ENCODE assay signal across 10 mouse cellular contexts in the genomic region with DNA sequence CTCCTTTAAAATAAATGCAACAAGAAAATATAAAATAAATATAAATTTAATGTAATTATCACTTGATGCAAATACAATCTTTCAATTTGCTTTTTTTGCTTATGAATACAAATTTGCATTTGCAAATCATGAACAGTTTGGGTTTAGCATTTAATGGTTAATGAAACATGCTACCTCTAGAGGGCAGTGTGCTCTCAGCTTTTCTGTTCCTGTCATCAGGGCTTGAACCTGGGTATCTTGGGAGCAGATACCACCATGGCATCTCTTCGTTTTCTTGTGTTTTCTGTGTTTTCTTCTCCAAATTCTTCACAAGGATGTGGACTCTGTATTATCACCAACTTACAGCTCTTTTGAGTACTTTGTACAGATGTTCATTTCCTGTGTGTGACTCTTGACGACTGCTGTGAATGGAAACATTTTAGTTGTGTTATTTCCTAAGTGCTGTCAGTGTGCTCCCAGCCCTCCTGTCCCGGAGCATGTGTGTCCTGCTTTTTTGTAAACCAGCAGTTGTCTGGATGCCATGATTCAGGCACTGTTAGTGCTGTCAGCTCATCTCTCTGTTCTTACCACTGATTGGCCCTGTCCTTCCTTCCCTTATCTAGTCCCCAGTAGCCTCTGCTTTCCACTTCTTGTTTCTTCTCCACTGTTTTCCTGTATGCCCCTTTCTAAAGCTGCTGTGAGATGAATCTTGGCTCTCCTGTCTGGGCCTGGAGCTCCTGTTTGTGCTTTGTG.
DNase-seq lines count a peak whose midpoint lies in the region; ATAC-seq and TF ChIP-seq lines count a peak whose summit lies in the region.
"Had no signal": no experiment of that assay in that cellular context is flagged by ENCODE, and none has a peak within 500 bp of the region (broad histone marks: within the 10 kb centered on the region; RNA-seq: fewer than 3 reads in every experiment).

No protein-coding gene starts in this region.

- peak; percentile 31 to 67 for DNase-seq in heart, adult 18-20 months
- no peak for DNase-seq in heart, embryonic 10.5 days (ENCODE audit: low spot score)
- no peak for DNase-seq in spleen, adult 2 months (ENCODE audit: low read depth in 1 of 2, low spot score in 2 of 2)
- no peak for DNase-seq in spleen, postnatal 4 days (ENCODE audit: low spot score in 2 of 2)
- peak; percentile 10 for DNase-seq in liver, embryonic 13.5 days
- peak; percentile 40 for DNase-seq in yolk sac, embryonic 10.5 days (ENCODE audit: low spot score)
- DNase-seq in right cerebral cortex, postnatal 4 days: no peak

- no peak overlapping the region for H3K9ac ChIP-seq in liver, embryonic 13.5 days
- H3K9ac ChIP-seq: embryonic facial prominence, embryonic 13.5 days; limb, embryonic 13.5 days had no signal

- no peak for TF ChIP-seq POLR2A in spleen, adult 2 months (IDR thresholded peaks at IDR 0.05; ENCODE audit: low read depth, low read length)

- peak; percentile 12; the same call in 1 of the 2 replicates for TF ChIP-seq CTCF in spleen, adult 2 months (IDR thresholded peaks at IDR 0.05; ENCODE audit: extremely low read depth, insufficient read depth, insufficient read length, insufficient replicate concordance)

- no peak overlapping the region for H3K4me2 ChIP-seq in liver, embryonic 13.5 days
- H3K4me2 ChIP-seq: embryonic facial prominence, embryonic 13.5 days; limb, embryonic 13.5 days had no signal

- no peak overlapping the region for H3K27ac ChIP-seq in heart, embryonic 10.5 days
- H3K27ac ChIP-seq in spleen, adult 2 months (ENCODE audit: insufficient read depth, low read length): no peak overlapping the region
- no peak overlapping the region for H3K27ac ChIP-seq in liver, embryonic 13.5 days
- H3K27ac ChIP-seq: embryonic facial prominence, embryonic 13.5 days; limb, embryonic 13.5 days had no signal

- ATAC-seq in common myeloid progenitor, adult 5-6 weeks (replicated peaks; ENCODE audit: low read depth, poor library complexity, severe bottlenecking): peak; percentile 66; the same call in 1 of the 2 replicates
- ATAC-seq in liver, embryonic 13.5 days (ENCODE audit: low read depth): no peak

- H3K4me3 ChIP-seq in heart, embryonic 10.5 days: no peak overlapping the region
- H3K4me3 ChIP-seq in spleen, adult 2 months (ENCODE audit: extremely low read depth, insufficient read depth, insufficient read length): no peak overlapping the region
- no peak overlapping the region for H3K4me3 ChIP-seq in liver, embryonic 13.5 days (replicated peaks)
- H3K4me3 ChIP-seq: embryonic facial prominence, embryonic 13.5 days; limb, embryonic 13.5 days had no signal

- H3K36me3 ChIP-seq in heart, embryonic 10.5 days: no peaks in the 10 kb centered on the region
- H3K36me3 ChIP-seq in spleen, adult 2 months (ENCODE audit: control insufficient read depth, insufficient read depth, low read length): no peaks in the 10 kb centered on the region
- H3K36me3 ChIP-seq in liver, embryonic 13.5 days: no peaks in the 10 kb centered on the region
- H3K36me3 ChIP-seq: embryonic facial prominence, embryonic 13.5 days; limb, embryonic 13.5 days had no signal

- H3K4me1 ChIP-seq in heart, embryonic 10.5 days: no peaks in the 10 kb centered on the region
- H3K4me1 ChIP-seq in spleen, adult 2 months (ENCODE audit: control insufficient read depth, insufficient read depth, insufficient read length): no peaks in the 10 kb centered on the region
- 0 out of 2 replicates have a peak, but pooled peaks cover 3% of the 10 kb centered on the region for H3K4me1 ChIP-seq in liver, embryonic 13.5 days (replicated peaks)

- H3K27me3 ChIP-seq in heart, embryonic 10.5 days (ENCODE audit: insufficient read depth, poor library complexity, severe bottlenecking): peaks cover 12% of the 10 kb centered on the region
- H3K27me3 ChIP-seq in spleen, adult 2 months (ENCODE audit: control insufficient read depth, insufficient read depth, low read length): no peaks in the 10 kb centered on the region
- no peaks in the 10 kb centered on the region for H3K27me3 ChIP-seq in liver, embryonic 13.5 days
- H3K27me3 ChIP-seq: embryonic facial prominence, embryonic 13.5 days had no signal

- WGBS in heart, embryonic 10.5 days: 27% methylated on average over 3 of the region's 3 CpGs
- 43% methylated on average over 3 of the region's 3 CpGs for WGBS in spleen, adult 2 months
- WGBS in liver, embryonic 13.5 days (ENCODE audit: insufficient replicate concordance): 28% methylated on average over 3 of the region's 3 CpGs

- no peaks in the 10 kb centered on the region for H3K9me3 ChIP-seq in heart, embryonic 10.5 days
- no peaks in the 10 kb centered on the region for H3K9me3 ChIP-seq in liver, embryonic 13.5 days (replicated peaks)
- H3K9me3 ChIP-seq: embryonic facial prominence, embryonic 13.5 days; limb, embryonic 13.5 days had no signal

Comparison
In these comparisons a context has a peak if more than half of its experiments do, and no peak if none do; other contexts are left out.
1. DNase-seq: peak in heart, adult 18-20 months (2 of 2), liver, embryonic 13.5 days (single experiment) and yolk sac, embryonic 10.5 days (single experiment); none in heart, embryonic 10.5 days (single experiment), spleen, adult 2 months (0 of 2), spleen, postnatal 4 days (0 of 2) and right cerebral cortex, postnatal 4 days (single experiment).